Mouse (Mus musculus): ENCODE data around the gene Neurod1. TPM values are rescaled to one million over a fixed set of nuclear protein-coding genes. Genes with fewer than 3 reads are reported as not detected.

Neurod1 gene
- polyA plus RNA-seq, 1 experiment = 2.6 TPM

DNA sequence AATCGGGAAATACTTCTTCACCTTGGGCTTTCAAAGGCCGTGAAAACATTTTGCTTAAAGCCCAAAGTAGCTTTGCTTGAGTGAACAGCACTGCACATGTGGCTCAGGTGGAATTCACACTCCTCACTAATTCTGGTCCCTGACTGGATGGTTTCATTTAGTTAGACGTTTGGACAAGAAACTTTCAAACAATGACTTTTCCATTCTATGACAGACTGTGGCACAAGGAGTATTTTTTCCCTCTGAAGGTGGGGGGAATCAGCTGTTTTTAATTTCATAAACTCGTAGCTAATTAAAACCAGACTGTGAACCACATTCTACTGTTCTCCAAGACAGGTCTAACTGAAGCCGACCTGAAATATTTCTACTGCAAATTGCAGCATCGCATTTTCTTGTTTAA lies 28.5 kb downstream of the Neurod1 start:
- no peak overlapping the region for H3K4me3 ChIP-seq (ENCODE audit: low read depth, low read length)
- TF ChIP-seq CTCF (IDR thresholded peaks at IDR 0.05; ENCODE audit: extremely low read depth, insufficient read length, insufficient replicate concordance, low read depth, low read length) = no peak
- TF ChIP-seq POLR2A (IDR thresholded peaks at IDR 0.05; ENCODE audit: low read depth, low read length) = no peak
- H3K36me3 ChIP-seq (ENCODE audit: control insufficient read depth, insufficient read depth, low read length) = no peaks in the 10 kb centered on the region
- 37% methylated on average over 6 of the region's 6 CpGs for WGBS
- H3K27ac ChIP-seq (ENCODE audit: insufficient read depth, low read depth, low read length) = no peak overlapping the region
- peaks cover 7% of the 10 kb centered on the region for H3K27me3 ChIP-seq (ENCODE audit: control insufficient read depth, insufficient read depth, low read length)
- H3K4me1 ChIP-seq (ENCODE audit: control insufficient read depth, insufficient read depth, insufficient read length, low read length) = 0 out of 2 replicates have a peak, but pooled peaks cover 2% of the 10 kb centered on the region

DNA sequence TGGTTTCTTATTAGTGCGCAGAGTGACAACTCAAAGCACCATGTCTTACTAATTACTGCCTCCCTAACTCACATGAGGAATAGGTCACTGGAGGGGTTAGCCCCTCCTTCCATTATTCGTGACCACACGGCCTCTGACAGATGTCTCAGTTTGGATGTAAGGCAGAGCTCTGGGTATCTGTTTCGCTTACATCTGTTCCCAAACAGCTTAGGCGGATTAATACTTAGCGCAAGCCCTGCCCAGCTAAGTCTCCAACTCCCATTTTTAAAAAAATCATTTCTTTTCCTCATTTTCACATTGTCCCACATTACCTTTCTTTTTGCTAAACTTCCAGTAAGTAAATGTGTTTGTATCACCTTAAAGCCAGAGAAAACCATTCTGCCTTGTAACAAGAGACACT lies 34.9 kb downstream of the Neurod1 start:
- Histone ChIP-seq H3K4me1 (ENCODE audit: control insufficient read depth, insufficient read depth, insufficient read length, low read length) (no peaks in the 10 kb centered on the region), H3K36me3 (ENCODE audit: control insufficient read depth, insufficient read depth, low read length) (no peaks in the 10 kb centered on the region), H3K4me3 (ENCODE audit: low read depth, low read length) (no peak overlapping the region), H3K27me3 (ENCODE audit: control insufficient read depth, insufficient read depth, low read length) (no peaks in the 10 kb centered on the region; the same call in 1 of the 2 replicates), H3K27ac (ENCODE audit: insufficient read depth, low read depth, low read length) (no peak overlapping the region)
- TF ChIP-seq POLR2A (IDR thresholded peaks at IDR 0.05; ENCODE audit: low read depth, low read length) (no peak), CTCF (IDR thresholded peaks at IDR 0.05; ENCODE audit: extremely low read depth, insufficient read length, insufficient replicate concordance, low read depth, low read length) (no peak)
- WGBS = 75% methylated on average over 6 of the region's 6 CpGs

DNA sequence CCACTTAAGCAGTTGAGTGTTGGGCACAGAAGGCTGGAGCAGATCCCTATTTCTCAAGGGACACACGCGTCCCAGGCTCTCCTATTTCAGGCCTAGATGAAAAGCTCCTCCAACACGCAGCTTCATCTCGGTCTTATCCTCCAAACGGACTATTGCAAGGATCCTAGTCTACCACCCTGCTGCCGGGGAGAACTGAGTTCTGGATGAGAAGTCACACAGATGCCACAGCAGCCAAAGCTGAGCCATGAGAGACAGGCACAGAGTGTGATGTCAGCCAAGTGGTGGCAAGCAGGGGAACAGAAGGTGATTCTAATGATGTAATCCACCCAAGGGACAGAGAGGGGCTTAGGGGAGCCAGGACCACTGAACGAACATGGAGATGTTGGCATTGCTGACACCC lies 42.0 kb downstream of the Neurod1 start:
- Histone ChIP-seq H3K4me1 (ENCODE audit: control insufficient read depth, insufficient read depth, insufficient read length, low read length) (no peaks in the 10 kb centered on the region), H3K27ac (ENCODE audit: insufficient read depth, low read depth, low read length) (no peak overlapping the region), H3K27me3 (ENCODE audit: control insufficient read depth, insufficient read depth, low read length) (no peaks in the 10 kb centered on the region), H3K36me3 (ENCODE audit: control insufficient read depth, insufficient read depth, low read length) (no peaks in the 10 kb centered on the region), H3K4me3 (ENCODE audit: low read depth, low read length) (no peak overlapping the region)
- no peak for TF ChIP-seq POLR2A (IDR thresholded peaks at IDR 0.05; ENCODE audit: low read depth, low read length)
- no peak for TF ChIP-seq CTCF (IDR thresholded peaks at IDR 0.05; ENCODE audit: extremely low read depth, insufficient read length, insufficient replicate concordance, low read depth, low read length)
- 90% methylated on average over 7 of the region's 7 CpGs for WGBS

DNA sequence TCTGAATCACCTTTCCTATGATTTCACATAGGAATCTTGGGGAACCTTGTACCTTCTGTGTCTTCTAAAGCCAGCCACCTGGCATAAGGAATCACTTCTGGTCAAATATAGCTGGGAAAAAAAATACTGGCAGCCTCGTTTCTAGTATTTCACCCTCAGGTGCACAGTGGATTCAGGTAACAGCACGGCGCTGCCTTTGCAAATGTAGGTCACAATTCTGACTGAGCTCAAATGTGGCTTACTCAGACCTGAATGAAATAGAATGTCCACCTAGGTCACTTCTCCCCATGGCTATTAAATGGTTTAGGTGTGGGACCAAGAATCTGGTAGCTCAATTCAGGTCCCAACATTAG lies 45.7 kb downstream of the Neurod1 start:
- no peaks in the 10 kb centered on the region for H3K27me3 ChIP-seq (ENCODE audit: control insufficient read depth, insufficient read depth, low read length)
- no peaks in the 10 kb centered on the region for H3K4me1 ChIP-seq (ENCODE audit: control insufficient read depth, insufficient read depth, insufficient read length, low read length)
- no peak for TF ChIP-seq CTCF (IDR thresholded peaks at IDR 0.05; ENCODE audit: extremely low read depth, insufficient read length, insufficient replicate concordance, low read depth, low read length)
- TF ChIP-seq POLR2A (IDR thresholded peaks at IDR 0.05; ENCODE audit: low read depth, low read length) = no peak
- H3K4me3 ChIP-seq (ENCODE audit: low read depth, low read length) = no peak overlapping the region
- WGBS = 56% methylated on average over 3 of the region's 3 CpGs
- H3K27ac ChIP-seq (ENCODE audit: insufficient read depth, low read depth, low read length) = no peak overlapping the region
- H3K36me3 ChIP-seq (ENCODE audit: control insufficient read depth, insufficient read depth, low read length) = no peaks in the 10 kb centered on the region

DNA sequence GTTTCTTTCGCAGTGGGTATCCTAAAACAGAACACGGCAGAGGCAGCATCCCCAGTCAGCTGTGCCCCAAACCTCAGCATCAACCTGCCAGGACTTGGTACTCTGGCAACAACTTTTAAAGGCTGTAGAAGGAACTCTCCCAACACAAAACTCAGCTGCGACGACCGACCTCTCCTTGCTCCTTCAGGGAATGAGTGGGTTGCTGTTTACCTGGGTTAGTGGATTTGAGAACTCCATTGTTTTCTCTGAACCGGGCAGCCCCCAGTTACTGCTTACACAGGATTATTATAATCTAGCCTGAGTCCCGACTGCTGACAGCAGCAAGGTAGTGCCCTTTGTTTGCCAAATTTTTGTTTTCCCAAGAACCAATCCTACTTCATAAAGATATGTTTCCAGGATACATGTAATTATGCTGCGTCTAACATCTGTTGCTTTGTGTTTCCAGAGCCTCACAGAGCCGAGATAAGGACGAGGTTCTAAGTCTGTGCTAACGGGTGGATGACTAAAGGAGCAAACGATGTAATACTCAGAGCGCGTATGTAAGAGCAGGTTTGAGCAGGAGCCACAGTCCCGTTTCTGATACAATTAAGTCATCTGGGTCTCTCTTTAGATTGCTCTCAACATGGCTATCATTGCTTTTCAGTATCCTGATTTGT lies 46.2 kb downstream of the Neurod1 start:
- H3K4me3 ChIP-seq (ENCODE audit: low read depth, low read length) = no peak overlapping the region
- no peak overlapping the region for H3K27ac ChIP-seq (ENCODE audit: insufficient read depth, low read depth, low read length)
- 32% methylated on average over 15 of the region's 15 CpGs for WGBS
- no peaks in the 10 kb centered on the region for H3K27me3 ChIP-seq (ENCODE audit: control insufficient read depth, insufficient read depth, low read length)
- TF ChIP-seq POLR2A (IDR thresholded peaks at IDR 0.05; ENCODE audit: low read depth, low read length) (no peak), CTCF (IDR thresholded peaks at IDR 0.05; ENCODE audit: extremely low read depth, insufficient read length, insufficient replicate concordance, low read depth, low read length) (no peak)
- no peaks in the 10 kb centered on the region for H3K36me3 ChIP-seq (ENCODE audit: control insufficient read depth, insufficient read depth, low read length)
- no peaks in the 10 kb centered on the region for H3K4me1 ChIP-seq (ENCODE audit: control insufficient read depth, insufficient read depth, insufficient read length, low read length)

DNA sequence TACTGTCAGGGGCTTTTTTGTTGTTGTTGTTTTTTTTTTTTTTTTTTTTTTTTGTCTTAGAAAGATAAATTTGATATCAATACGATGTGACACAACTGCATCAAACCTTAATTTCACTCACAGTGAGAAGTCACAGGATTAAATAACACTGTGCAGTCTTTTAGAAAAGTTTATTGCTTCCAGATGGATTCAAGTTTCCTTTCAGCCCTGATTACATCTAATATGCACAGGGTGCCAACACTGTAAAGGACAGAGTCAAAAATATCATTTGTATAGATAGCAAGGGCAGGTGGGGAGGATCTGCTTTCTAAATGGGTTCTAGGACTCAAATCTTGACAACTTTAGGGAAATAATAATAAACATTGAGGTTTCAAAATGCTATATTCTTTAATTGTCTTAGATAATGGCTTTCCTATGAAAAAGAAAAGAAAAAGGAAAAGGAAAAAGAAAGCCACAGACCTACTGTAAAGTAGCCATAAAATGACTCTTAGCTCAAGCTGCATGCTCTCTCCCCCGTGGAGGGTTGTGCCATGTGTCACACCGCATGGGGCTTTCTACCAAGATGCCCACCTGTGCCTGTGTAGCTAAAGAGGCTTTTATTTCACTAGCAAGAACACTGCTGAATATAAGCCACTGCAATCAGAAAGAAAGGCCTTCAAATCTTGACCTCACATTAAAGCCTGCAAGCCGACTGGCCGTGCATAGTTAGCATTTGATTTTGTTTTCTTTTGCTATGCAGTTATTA lies 50.7 kb downstream of the Neurod1 start:
- Histone ChIP-seq H3K4me1 (ENCODE audit: control insufficient read depth, insufficient read depth, insufficient read length, low read length) (no peaks in the 10 kb centered on the region), H3K36me3 (ENCODE audit: control insufficient read depth, insufficient read depth, low read length) (no peaks in the 10 kb centered on the region), H3K4me3 (ENCODE audit: low read depth, low read length) (no peak overlapping the region), H3K27me3 (ENCODE audit: control insufficient read depth, insufficient read depth, low read length) (no peaks in the 10 kb centered on the region), H3K27ac (ENCODE audit: insufficient read depth, low read depth, low read length) (no peak overlapping the region)
- TF ChIP-seq POLR2A (IDR thresholded peaks at IDR 0.05; ENCODE audit: low read depth, low read length) = no peak
- no peak for TF ChIP-seq CTCF (IDR thresholded peaks at IDR 0.05; ENCODE audit: extremely low read depth, insufficient read length, insufficient replicate concordance, low read depth, low read length)
- WGBS = 83% methylated on average over 5 of the region's 5 CpGs

Other genes with a start within 250 kb of the Neurod1 start
- gene Itga4, start 201.3 kb downstream of the Neurod1 start, polyA plus RNA-seq (2012; rRNA removed) = 1.5 and 3.9 TPM in 2 replicates
- gene Cerkl, start within 50 bp of the Neurod1 start, polyA plus RNA-seq (2012; rRNA removed) = 0.30 and 0.51 TPM in 2 replicates
- 18.1 and 29.2 TPM in 2 replicates for gene Itprid2, start 178.6 kb upstream of the Neurod1 start, polyA plus RNA-seq (2012; rRNA removed)

Data from small intestine, adult 2 months (tissue).